Mouse (Mus musculus) testis, adult 2 months (tissue): ENCODE measurements around the gene Mfap4.

Experiments used
- CTCF ChIP-seq: fragments of 200-500 bp; IDR thresholded peaks from 2 replicates; pipeline ENCODE4 v1.5.1; 2012; ENCODE audit warnings: low read depth, mild to moderate bottlenecking, inconsistent platforms, low read length, moderate library complexity; ENCODE audit not compliant: control insufficient read depth, insufficient read depth, insufficient replicate concordance
- POLR2A ChIP-seq: fragments of 200-500 bp; IDR thresholded peaks from 2 replicates; pipeline ENCODE4 v1.6.1; 2012; ENCODE audit warnings: low read depth, mild to moderate bottlenecking, inconsistent platforms, low read length, moderate library complexity; ENCODE audit not compliant: control insufficient read depth

- TF ChIP-seq CTCF (no peak), POLR2A (no peak)
Measured at GRCm38 (mm10) chr11:61484613-61485540, at the start of gene Mfap4.
